Mouse (Mus musculus) adrenal gland, adult 2 months (tissue): ENCODE data around the gene Sugt1. TPM values are rescaled to one million over a fixed set of nuclear protein-coding genes. Genes with fewer than 3 reads are reported as not detected.
A peak's percentile ranks its signal among the peaks of the same experiment; 100 is the strongest.

Experiments
- DNase-seq: peaks from one replicate; pipeline ENCODE4 v3.0.0; 2021
- polyA plus RNA-seq: library from polyadenylated mRNA; depleted of rRNA; stranded (reverse); fragments of >200 nt; gene quantifications from 2 replicates; pipeline ENCODE4 v1.2.3, GENCODE M21; 2012
- total RNA-seq, 2 experiments: library from RNA; stranded (reverse); gene quantifications; 2 replicates each; pipeline ENCODE4 v1.2.3; 2021

The Sugt1 gene
- total and polyA plus RNA-seq, 3 experiments, result 4.3 to 130 (median 106) TPM

- DNase-seq, result no peak
Measured at GRCm38 (mm10) chr14:79607352-79607751, 19.9 kb downstream of the Sugt1 start.

GRCm38 (mm10) chr14:79608286-79608685 lies 20.8 kb downstream of the Sugt1 start:
- no peak for DNase-seq

- DNase-seq, result no peak
Measured at GRCm38 (mm10) chr14:79617121-79617828, 29.8 kb downstream of the Sugt1 start.

GRCm38 (mm10) chr14:79619802-79620201 lies 32.3 kb downstream of the Sugt1 start:
- DNase-seq, result no peak

- no peak for DNase-seq
Measured at GRCm38 (mm10) chr14:79621143-79621542, 33.7 kb downstream of the Sugt1 start.

- DNase-seq, result no peak
Measured at GRCm38 (mm10) chr14:79632330-79632729, 44.8 kb downstream of the Sugt1 start.

- peak; percentile 59 for DNase-seq
Measured at GRCm38 (mm10) chr14:79633196-79633595, 45.7 kb downstream of the Sugt1 start.

- DNase-seq, result peak; percentile 38
Measured at GRCm38 (mm10) chr14:79636814-79637213, 49.3 kb downstream of the Sugt1 start.

- no peak for DNase-seq
Measured at GRCm38 (mm10) chr14:79642063-79642462, 54.6 kb downstream of the Sugt1 start.

GRCm38 (mm10) chr14:79645378-79645777 lies 57.9 kb downstream of the Sugt1 start:
- no peak for DNase-seq

GRCm38 (mm10) chr14:79649680-79650079 lies 62.2 kb downstream of the Sugt1 start:
- DNase-seq, result no peak

- DNase-seq, result no peak
Measured at GRCm38 (mm10) chr14:79652654-79653053, 65.2 kb downstream of the Sugt1 start.

- DNase-seq, result no peak
Measured at GRCm38 (mm10) chr14:79658286-79658685, 70.8 kb downstream of the Sugt1 start.

- DNase-seq, result no peak
Measured at GRCm38 (mm10) chr14:79658748-79659508, 71.4 kb downstream of the Sugt1 start.

- no peak for DNase-seq
Measured at GRCm38 (mm10) chr14:79660467-79660866, 73.0 kb downstream of the Sugt1 start.

- peak; percentile 86 for DNase-seq
Measured at GRCm38 (mm10) chr14:79661005-79661917, 73.8 kb downstream of the Sugt1 start.

GRCm38 (mm10) chr14:79662001-79662400 lies 74.5 kb downstream of the Sugt1 start, which contains the start of gene Cnmd:
TSS of gene Cnmd (minus strand) at chr14:79662170.
- no peak for DNase-seq

GRCm38 (mm10) chr14:79671008-79671407 lies 83.5 kb downstream of the Sugt1 start:
- no peak for DNase-seq

GRCm38 (mm10) chr14:79672567-79672966 lies 85.1 kb downstream of the Sugt1 start:
- no peak for DNase-seq

- no peak for DNase-seq
Measured at GRCm38 (mm10) chr14:79673083-79674013, 85.9 kb downstream of the Sugt1 start.

- DNase-seq, result no peak
Measured at GRCm38 (mm10) chr14:79677108-79677753, 89.7 kb downstream of the Sugt1 start.
